Mouse (Mus musculus) common myeloid progenitor, adult 5-6 weeks (primary cell): ENCODE data around the gene Pcsk6. TPM values are rescaled to one million over a fixed set of nuclear protein-coding genes. Genes with fewer than 3 reads are reported as not detected.
"Not testable (repeated sequence)": the region's sequence is repeated elsewhere in the genome, so short reads cannot be mapped to it uniquely, and the experiment has no call there.

ENCODE experiments used
- ATAC-seq: replicated peaks from 2 replicates; pipeline ENCODE4 v1.8.0; 2016; ENCODE audit warnings: low read depth, mild to moderate bottlenecking, moderate TSS enrichment, inconsistent platforms; ENCODE audit not compliant: poor library complexity, severe bottlenecking
- total RNA-seq: library from RNA; stranded (forward); fragments of 200-1000, 187-1606 nt; gene quantifications from 2 replicates; pipeline ENCODE4 v1.2.3, GENCODE M21; 2017

The Pcsk6 gene
- total RNA-seq, 1 experiment from 2014 or later = 0.09 TPM

DNA sequence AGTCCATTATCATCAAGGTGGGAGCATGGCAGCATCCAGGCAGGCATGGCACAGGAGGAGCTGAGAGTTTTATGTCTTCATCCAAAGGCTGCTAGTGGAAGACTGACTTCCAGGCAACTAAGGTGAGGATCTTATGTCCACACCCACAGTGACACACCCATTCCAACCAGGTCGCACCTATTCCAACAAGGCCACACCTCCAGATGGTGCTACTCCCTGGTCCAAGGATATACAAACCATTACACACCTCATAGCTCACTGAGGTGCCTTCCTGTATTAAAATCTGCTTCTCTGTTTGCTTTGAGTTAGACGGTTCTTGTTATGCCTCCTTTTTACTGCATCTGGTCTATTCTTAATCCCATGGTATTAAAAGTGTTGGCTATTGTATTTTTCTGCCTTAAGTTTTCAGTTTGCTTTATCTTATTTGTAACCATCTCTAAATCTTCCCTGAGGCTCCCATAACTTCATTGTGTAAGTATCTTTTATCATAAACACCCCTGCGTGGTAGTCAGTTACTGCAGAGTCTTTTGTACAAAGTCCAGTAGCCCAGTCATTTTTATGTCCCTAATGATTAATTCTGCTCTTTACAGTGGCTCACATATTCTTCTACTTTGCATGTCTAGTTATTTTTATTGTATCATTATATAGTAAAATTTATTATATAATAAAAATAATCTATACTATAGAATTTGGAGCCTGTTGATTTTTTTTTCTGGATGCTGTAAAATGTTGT, 72.9 kb downstream of the Pcsk6 start:
- ATAC-seq = not testable (repeated sequence)

DNA sequence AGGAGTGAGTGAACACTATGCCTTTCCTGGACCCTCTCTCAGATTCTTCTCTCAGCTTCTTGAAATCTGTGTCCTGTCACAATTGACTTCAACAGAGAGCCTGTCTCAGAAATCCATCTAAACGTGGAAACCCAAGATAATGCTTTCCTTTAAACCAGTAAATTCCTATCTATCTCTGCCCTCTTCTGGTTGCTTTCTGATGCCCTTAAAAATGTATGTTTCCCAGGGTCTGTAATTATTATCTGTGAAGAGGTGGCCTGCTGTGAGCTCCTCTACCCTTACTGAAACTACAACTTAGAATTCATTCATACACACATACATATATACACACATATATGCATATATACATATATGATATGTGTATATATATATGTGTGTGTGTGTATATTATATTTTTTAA, 73.7 kb downstream of the Pcsk6 start:
- ATAC-seq = no peak

DNA sequence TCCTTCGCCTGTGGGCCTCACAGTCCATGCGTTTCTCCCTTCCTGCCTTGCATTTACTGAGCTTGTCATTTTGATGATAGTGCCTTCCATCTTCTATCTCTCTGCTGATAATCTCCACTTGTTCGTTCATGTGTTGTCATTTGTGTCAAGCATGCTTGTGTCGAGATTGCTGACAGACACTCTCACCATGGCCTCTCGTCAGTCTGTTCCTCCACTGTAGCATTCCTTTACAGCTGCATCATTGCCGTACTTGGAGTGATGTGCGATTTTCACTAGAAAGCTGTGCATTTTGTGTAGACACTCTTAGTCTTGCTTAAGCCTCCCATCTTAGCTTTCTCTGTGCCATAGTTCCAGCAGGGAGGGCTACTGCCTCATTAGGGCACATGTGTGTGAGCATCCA, 79.5 kb downstream of the Pcsk6 start:
- no peak for ATAC-seq

DNA sequence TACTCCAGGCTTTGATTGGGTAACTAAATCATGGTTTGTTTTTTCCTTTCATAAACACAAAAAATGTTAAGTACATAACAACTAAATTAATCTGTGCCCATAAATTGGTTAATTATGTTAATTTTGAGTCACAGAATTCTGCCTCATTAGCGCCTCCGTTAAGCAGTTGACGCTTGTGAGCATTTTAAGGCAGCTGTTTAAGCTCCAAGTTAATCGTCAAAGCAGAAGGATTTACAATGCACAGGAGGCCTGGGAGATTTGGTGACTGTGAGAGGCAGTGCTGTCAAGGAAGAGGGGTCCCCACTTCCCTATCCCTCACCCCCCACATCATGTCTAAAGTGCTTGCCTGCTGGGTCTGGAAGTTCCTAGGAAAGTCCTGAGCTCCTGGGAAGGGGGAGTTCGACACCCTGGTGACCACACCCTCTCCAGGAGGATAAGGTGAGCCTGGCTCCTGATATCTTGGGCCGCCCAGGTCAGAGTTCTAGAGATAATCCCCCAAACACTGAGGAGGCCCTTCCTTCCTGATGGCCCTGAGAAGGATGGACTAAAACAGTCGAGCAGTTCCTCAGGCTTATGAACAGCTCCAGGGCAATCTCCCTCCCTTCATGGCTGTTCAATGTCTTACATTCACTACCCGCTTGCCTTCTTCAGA, 83.9 kb downstream of the Pcsk6 start:
- no peak for ATAC-seq

DNA sequence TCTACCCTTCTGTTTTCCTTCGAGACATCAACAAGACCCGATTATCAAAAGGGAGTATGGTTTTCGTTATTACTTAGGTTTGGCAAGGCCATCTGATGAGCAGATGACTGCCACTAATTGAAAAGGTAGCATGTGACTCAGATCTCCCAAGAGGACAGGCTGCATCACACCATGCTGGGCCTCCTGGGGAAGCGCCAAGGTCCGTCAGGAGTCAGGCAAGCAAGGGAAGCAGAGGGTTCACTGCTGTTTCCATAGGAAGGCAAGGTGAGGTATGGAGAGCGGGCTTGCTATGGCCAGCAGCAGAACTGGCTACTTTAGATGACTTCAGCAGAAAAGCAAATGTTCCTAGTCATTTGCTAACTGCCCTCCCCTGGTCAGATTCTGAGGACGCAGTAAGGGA, 84.9 kb downstream of the Pcsk6 start:
- ATAC-seq = no peak

DNA sequence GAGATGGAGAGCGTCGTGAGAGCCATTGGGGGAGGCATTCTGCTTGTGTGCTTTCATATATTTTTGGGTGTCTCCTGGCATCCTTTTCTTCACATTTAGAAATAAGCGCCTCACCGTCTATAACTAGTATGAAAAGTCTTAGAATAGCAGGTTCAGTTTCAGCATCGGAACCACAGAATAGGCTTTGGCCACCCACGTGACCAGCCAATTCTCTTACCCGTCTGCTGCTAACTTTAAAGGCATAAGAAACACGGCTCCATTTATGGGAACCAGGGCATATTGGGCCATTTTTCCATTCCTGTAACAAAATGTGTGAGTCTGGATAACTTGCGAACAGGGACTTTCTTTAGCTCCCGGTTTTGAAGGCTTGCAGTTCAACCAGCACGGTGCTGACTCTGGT, 87.4 kb downstream of the Pcsk6 start:
- no peak for ATAC-seq

DNA sequence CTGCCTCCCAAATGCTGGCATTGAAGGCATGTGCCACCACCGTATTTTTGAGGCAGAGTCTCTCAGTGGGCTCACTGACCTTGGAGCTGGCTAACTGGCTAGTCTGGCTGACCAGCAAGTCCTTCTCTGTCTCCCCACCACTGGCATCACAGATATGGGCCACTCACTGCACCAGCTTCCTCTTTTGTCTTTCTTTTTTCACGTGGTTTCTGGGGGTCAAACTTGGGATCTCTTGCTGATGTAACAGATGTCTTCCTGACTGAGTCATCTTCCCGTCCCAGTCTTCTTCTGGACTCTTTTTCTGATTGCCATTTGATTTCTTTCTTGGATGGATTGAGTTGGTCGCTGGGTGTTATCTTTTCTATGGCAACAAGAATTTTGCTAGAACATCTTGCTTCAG, 93.0 kb downstream of the Pcsk6 start:
- no peak for ATAC-seq

DNA sequence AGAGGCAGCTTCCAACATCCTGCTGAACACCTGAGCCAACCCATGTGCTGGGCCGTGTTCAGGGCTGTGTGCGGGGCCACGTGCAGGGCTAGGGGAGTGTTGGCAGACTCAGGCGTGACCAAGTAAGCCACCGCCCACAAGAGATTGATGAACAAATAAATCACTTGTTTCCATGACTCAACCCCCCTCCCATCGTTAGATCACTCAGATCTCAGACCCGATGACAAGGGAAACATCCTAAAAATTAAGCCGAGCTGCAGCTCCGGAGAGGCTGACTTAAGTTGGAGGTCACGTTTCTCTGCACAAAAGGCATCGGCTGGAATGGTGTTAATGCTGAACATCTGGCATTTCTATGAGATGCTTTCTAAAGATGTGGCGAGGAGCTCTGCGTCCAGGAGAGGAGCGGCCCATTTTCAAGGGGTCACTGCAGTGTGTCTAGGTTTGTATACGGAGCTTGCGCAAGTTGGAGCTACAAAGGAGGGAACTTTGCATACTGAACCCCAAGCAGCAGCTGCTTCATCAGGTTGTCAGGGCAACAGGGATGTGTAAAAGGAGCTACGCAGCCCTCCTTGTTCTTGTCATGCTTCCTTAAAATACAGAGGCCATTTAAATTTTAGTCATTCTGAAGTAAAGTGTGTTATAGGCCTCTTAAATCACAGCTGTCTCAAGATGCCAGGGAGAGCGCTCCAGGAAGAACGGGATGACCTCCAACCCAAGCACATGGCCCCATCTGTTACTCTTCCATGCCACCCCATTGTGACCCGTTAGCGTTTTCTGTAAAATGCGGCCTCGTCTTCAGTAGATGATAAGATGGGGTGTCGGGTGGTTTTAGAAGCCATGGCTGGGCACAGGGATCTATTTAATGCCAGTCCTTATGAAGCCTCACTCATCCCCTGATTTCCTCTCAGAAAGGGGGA, 94.0 kb downstream of the Pcsk6 start:
- ATAC-seq = no peak

DNA sequence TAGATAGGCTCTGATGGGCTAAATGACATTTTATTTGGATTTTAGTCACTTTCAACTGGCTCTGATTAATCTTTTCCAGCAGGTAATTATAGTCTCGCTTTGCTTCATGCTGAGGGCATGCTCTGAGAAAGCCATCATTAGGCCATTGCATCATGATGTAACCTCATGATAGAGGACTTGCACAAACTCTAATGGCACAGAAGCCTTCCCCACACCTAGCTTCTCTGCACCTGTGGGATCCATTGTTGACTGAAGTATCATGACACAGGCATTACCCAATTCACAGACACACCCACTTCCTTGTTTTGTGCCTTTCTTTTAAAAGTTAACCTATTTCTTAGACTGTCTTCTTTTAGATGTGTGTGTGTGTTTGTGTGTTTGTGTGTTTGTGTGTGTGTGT, 95.7 kb downstream of the Pcsk6 start:
- no peak for ATAC-seq

DNA sequence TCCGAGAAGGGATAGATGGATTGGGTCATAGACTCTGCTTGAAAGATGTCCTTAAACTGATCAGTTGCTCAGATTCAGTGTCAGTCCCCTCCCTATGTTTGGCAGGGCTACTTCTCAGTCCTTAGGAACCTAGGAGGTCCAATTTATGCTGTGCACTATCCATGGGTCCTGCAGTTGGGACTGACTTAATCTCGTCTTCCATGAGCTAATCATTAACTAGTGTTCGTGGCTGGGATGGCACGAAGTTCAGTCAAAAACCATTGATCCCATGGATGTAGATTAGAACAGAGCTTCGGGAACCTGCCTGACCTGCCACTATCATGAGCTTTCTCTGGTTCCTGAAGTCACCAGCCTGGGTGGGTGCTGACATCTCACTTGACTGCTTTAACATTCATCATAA, 96.6 kb downstream of the Pcsk6 start:
- ATAC-seq = no peak

DNA sequence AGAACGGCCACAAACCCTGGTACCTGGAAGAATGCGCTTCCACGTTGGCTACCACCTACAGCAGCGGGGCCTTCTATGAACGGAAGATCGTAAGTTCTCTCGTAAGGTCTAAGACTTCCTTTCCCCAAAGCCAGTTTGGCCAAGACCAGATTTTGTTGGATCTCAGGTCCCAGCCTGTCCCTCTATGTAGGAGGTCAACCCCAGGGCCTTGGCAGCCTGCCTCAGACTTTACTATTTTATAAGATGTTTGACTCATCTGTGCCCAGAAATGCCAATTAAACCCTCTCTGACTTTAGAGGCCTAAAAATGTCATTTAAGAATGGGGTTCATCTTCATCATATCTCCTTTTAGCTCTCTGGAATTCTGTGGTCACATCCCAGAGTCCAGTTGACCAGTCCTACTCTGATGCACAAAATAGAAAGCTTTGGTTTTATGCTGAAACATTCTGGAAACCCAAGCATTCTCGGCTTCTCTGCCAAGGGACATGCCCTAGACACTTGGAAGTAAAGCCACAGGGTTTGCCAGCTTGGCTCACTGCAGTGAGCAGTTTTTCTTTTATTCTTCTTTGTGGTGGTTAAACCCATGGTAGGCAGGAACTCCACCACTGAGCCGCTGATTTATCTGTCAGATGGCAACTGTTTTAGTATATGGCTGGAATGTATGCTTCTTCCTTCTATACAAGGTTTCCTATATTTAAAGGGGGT, 97.8 kb downstream of the Pcsk6 start:
- no peak for ATAC-seq

DNA sequence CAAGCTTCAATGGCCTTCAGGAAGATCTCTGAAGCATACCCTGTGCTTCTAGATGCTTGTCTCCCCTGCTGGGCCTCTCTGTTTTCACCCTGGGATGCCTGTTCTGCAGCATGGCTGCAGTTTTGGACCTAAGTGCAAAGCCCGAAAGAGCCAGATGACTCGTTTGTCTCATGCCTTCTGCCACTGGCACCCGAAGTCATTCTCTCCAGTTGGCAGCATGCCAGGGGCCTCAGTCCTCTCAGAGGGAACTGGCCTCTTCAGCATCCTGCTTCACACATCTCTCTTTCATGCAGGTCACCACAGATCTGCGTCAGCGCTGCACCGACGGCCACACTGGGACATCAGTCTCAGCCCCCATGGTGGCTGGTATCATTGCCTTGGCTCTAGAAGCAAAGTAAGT, 101.1 kb downstream of the Pcsk6 start:
- ATAC-seq = no peak

DNA sequence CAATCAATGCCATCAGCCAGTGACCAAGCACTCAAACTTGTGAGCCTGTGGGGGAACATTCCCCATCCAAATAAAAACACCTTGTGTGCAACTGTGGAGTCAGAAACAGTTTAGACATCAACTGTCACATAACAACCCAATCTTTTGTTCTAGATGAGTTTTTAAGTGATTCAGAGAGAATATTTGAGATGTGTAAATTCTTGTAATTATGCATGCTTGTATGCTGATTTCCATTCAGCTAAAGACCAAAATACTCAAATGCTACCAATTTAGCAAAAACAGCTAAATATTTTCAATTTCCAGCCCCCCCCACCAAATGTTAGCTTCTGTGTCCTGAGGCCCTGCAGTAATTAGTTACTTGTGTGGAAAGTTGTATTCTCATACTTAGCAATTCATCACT, 102.9 kb downstream of the Pcsk6 start:
- ATAC-seq = no peak

DNA sequence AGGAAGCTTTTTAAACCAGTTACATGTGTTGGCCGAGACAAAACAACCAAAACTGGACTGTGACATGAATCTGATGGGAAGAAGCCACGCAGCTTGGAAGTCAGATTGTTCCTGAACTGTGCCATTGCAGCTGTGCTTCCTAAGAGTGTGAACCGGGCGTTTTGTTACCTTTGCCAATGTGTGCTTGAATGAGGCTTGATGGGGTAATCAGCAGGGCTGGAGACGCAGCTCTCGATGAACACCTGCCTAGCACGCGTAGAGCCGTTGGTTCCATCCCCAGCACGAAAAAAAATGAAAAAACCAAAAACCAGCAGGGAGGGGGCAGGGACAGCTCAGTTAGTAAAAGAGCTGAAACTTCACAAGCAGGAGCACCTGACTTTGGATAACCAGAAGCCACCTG, 109.8 kb downstream of the Pcsk6 start:
- ATAC-seq = no peak

DNA sequence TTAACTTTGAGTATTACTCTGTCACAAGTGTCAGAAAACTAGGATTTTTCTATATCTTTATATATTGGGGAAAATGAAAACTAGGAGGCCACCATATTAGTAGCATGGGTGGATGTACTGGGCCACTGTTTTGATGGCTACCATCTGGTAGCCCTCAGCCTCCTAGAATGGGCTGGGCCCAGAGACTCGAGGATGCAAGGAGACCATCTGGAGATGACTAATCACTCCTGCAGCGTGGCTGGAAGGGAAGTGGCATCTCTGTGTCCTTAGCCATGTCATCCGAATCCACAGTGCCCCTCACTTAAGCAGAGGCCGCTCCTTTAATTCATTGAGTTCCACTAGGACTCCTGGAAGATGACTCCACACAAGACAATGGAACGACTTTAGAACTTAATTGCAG, 115.8 kb downstream of the Pcsk6 start:
- ATAC-seq = no peak

DNA sequence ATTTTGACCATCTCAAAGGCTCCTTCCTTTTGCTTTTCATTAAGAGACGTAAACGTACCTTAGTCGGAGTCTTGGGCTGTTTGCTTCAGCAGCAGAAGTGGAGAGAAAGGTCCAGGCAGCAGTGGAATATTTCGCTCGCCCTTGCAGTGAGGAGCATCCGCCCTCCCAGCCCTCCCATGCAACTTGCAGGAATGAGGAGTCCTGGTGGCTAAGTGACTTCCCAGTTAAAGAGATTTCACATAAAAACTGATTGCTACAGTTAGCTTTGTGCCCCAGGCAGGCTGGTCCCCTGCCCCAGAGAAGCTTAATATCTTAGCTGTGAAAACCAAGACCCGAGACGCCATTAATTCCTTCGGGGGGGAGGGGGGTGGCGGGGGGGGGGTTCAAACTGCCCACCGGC, 116.4 kb downstream of the Pcsk6 start:
- ATAC-seq = no peak

DNA sequence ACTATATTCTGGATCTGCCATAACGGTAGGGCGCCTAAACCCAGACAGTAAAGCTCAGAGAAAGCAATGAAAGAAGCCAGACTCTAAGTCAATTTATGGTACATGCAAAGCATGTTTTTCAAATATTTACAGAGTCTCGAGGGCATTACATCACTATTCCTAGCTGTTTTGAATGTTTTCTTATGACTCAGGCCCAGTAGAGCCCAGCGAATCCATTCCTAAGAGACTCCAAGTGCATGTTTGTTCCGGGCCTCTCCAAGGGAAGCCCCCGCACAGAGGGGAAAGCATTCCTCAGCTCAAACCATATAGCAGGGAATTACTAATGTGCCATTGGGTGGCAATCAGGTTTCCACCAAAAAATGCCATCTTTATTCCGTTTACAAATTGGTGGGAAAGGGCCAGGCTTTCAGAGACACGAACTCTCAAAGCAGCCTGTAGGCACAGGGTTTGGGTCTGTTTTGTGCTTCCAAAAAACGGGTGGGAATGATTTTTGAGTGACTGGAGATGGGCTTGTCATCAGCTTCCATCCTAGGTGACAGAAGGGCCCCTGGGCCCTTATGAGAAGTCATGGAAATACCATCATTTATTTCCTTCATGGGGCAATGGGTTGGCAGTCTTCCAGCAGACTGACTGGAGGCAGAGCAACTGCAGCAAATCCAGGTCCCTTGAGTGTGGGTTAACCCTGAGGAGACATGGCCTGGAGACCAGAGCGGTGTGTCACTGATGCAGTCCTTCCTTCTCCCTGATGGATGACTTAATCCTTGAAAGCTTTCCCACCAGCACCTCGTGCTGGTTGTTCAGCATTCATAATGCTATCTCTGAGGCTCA, 117.7 kb downstream of the Pcsk6 start:
- no peak for ATAC-seq

DNA sequence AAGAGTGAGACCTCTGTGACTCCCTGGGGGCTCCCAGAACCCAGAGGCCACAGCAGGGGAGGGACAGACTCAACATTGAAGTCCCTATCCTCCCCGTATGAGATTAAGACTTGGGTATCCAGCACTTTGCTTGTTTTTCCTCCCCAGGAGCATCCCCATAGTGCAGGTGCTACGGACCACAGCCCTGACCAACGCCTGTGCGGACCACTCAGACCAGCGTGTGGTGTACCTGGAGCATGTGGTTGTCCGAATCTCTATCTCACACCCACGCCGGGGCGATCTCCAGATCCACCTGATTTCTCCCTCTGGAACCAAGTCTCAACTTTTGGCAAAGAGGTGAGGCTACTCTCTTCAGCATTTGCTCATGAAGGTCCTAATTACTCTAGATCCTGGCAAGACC, 118.5 kb downstream of the Pcsk6 start:
- no peak for ATAC-seq

DNA sequence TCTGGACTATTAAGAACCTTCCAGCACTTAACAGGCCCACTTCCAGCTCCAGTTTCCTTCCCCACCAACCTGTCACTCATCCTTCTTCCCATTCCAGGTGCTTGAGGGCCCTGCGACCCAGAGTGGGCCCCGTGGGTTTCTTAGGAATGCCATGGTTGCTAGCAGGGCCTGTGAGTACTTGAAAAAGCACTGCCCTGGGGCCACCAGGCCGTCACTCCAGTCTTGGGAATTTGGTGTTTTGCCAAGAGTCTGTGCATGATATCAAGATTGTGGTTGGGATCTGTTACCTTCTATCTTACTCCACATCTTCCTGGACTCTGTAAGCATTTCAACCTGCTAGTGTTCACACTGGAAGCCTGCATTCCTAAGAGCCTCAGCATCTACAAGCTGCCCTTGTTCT, 120.5 kb downstream of the Pcsk6 start:
- no peak for ATAC-seq

DNA sequence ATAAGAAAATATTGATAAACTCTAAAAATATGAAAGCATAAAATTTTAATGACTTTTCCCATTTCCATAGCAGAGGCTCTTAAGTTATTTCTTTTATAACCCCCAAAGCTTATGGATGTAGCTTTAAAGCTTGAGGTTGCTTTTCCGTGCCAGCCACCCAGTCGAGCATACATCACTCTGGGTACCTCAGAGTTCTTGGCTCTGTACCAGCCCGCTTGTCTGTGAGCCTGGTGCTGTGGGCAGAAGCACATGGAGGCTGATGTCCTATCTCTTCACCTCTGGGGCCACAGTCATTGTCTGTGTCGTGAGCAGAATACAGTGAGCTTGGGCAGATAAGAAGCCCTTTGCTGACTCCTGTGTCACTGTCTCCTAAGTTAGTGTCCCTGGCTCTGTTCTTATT, 126.7 kb downstream of the Pcsk6 start:
- ATAC-seq = no peak
